Mouse (Mus musculus) liver, postnatal 0 days (tissue): ENCODE data around the gene Atp1a3.

Experiments used
- CTCF ChIP-seq: sonication (generic); IDR thresholded peaks from 2 replicates; pipeline ENCODE4 v1.5.1; 2016; ENCODE audit warnings: antibody characterized with exemption, low read depth
- EP300 ChIP-seq: IDR thresholded peaks from 2 replicates; pipeline ENCODE4 v1.6.1; 2016; ENCODE audit warnings: antibody characterized with exemption, low read depth, mild to moderate bottlenecking

GRCm38 (mm10) chr7:25035916-25036315 is 30.2 kb upstream of the Atp1a3 start:
- TF ChIP-seq CTCF (peak; percentile 89), EP300 (no peak)
